Mouse (Mus musculus) splenic B cell, adult 2 months (primary cell): ENCODE measurements at regions not wholly inside any gene's neighbourhood (a gene's known extent, or its start where the extent isn't known, plus 50 kb on each side); places are given as distances from the start of the nearest gene placed in this dataset.
"Not testable (repeated sequence)": the region's sequence is repeated elsewhere in the genome, so short reads cannot be mapped to it uniquely, and the experiment has no call there.

Experiments used
- DNase-seq: peaks from one replicate; pipeline ENCODE4 v3.0.0-alpha.2; 2011; ENCODE audit warnings: low read depth, low spot score
- H3K27me3 ChIP-seq: 2 replicates; pipeline ENCODE4 v1.6.1; 2012; ENCODE audit warnings: mild to moderate bottlenecking, low read length, moderate library complexity, mixed read lengths; ENCODE audit not compliant: control insufficient read depth, poor library complexity, insufficient read depth, severe bottlenecking
- H3K36me3 ChIP-seq: 2 replicates; pipeline ENCODE4 v1.6.1; 2012; ENCODE audit warnings: mild to moderate bottlenecking, low read length, moderate library complexity, mixed read lengths; ENCODE audit not compliant: control insufficient read depth, poor library complexity, insufficient read depth, severe bottlenecking

GRCm38 (mm10) chr17:66206074-66206473, 82.8 kb downstream of the Ddx11 start:
- DNase-seq, result no peak
- no peaks in the 10 kb centered on the region for H3K36me3 ChIP-seq
- no peaks in the 10 kb centered on the region for H3K27me3 ChIP-seq

GRCm38 (mm10) chr17:66207653-66208497, 84.6 kb downstream of the Ddx11 start:
- H3K27me3 ChIP-seq, H3K36me3 ChIP-seq, DNase-seq: not testable (repeated sequence)

DNA sequence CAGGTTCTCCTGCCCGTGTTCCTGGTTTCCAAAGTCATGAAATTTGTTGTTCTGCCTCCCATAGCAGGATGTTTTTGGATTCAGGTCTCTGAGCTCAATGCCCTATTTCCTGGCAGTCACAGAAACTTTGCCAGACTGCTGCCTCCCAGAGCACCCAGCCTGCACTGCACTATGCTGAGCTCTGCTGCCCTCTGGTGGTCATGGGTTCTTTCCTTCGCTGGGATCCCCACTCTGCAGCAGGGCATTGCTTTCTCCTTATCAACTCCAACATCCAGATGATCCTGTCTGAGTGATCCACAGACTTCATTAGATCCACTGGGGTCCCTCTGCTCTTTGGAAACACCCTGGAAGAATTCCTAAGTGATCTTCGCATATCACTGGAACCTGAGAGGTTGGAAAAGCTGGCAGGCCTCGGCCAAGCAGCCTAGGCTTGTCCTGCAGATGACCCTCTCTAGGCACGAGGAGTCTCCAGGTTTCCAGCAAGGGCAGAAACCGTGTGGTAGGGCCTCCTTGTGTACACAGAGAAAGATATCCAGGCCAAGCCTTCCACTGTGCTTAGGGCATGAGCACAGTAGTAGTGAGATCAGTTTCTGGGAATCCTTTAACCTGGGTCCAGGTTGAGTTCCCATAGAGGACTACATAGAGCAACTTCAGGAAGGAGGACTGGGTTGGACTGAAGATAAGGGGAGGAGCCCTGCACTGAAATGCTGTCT, 85.6 kb downstream of the Ddx11 start:
- DNase-seq, H3K36me3 ChIP-seq, H3K27me3 ChIP-seq: not testable (repeated sequence)

DNA sequence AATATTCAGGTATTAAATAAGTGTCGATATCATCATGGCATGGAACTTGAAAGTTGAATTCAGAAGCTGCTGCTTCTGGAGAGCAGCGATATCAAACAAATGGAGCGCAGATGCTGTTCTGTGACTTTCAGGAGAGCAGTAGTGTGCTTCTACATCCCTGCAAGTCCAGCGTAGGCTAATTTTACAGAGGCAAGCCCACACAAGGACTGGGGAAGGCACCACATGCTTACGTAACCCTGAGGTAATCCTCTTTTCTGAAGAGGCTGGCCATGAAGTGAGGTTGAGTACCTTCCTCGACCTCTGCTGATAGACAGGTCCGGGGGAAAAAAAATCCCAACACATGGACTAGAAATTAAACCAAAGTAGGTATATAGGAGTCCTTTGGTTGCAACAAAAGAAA, 88.2 kb downstream of the Ddx11 start:
- no peak for DNase-seq
- Histone ChIP-seq H3K27me3 (no peaks in the 10 kb centered on the region), H3K36me3 (no peaks in the 10 kb centered on the region)

DNA sequence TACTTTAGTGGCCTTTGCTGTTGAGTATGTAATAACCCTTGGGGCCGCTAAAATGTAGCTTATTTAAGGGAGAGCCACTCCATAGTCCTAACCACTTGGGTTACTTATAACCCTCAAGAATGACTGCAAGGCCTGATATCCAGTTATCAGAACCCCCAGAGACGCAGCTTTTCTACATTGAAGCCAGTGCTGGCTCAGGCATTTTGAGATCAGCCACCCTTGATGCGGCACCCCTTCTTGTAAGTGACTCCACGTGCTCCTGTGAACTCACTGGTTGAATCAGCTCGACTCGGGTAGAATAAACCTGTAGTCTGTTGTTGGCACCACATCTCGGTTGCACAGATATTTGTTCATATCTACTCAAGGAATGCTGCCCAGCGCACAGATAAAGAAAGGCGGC, 89.3 kb downstream of the Ddx11 start:
- no peak for DNase-seq
- H3K27me3 ChIP-seq, result no peaks in the 10 kb centered on the region
- H3K36me3 ChIP-seq, result no peaks in the 10 kb centered on the region

- Histone ChIP-seq H3K27me3 (no peaks in the 10 kb centered on the region), H3K36me3 (no peaks in the 10 kb centered on the region)
- no peak for DNase-seq
These were observed 95.0 kb downstream of the Ddx11 start for GRCm38 (mm10) chr17:66218321-66218720.

- H3K27me3 ChIP-seq, result no peaks in the 10 kb centered on the region
- no peaks in the 10 kb centered on the region for H3K36me3 ChIP-seq
- no peak for DNase-seq
These were observed 96.5 kb downstream of the Ddx11 start for GRCm38 (mm10) chr17:66219669-66220435.

GRCm38 (mm10) chr17:66221256-66221655, 97.9 kb downstream of the Ddx11 start:
- DNase-seq, result peak; percentile 60

GRCm38 (mm10) chr17:66223711-66224110, 100.4 kb downstream of the Ddx11 start:
- no peak for DNase-seq

More at GRCm38 (mm10) chr17:66221256-66221655, 97.9 kb downstream of the Ddx11 start:
- no peaks in the 10 kb centered on the region for H3K27me3 ChIP-seq
- no peaks in the 10 kb centered on the region for H3K36me3 ChIP-seq

GRCm38 (mm10) chr17:66224241-66224640, 100.9 kb downstream of the Ddx11 start:
- DNase-seq, result no peak
- no peaks in the 10 kb centered on the region for H3K27me3 ChIP-seq
- H3K36me3 ChIP-seq, result no peaks in the 10 kb centered on the region

More at GRCm38 (mm10) chr17:66223711-66224110, 100.4 kb downstream of the Ddx11 start:
- Histone ChIP-seq H3K27me3 (no peaks in the 10 kb centered on the region), H3K36me3 (no peaks in the 10 kb centered on the region)

GRCm38 (mm10) chr17:66232391-66232790, 109.1 kb downstream of the Ddx11 start:
- no peaks in the 10 kb centered on the region for H3K27me3 ChIP-seq

DNA sequence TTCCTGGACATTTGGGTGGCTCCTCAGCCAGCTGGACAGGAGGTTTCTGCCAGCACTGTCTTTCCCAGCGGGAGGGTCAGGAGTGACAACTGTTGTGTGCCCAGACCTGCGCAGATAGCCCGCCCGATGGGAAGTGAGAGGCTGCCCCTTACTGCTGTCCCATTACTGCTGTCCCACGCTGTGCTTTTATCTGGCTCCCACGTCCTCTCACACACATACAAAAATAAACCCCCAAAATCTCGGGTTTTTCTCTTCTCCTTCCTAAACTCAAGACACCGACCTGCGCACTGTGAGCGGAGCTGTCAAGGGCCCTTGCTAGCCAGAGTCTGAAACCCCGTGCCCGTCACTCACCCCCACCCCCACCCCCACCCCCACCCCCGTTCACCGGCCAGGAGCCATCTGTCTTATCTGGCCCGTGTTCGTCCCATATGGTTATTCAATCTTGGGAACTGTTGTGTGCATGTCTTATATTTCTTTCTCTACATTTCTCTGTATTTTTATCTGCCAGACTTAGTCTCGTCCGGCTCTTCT, 109.6 kb downstream of the Ddx11 start:
- no peaks in the 10 kb centered on the region for H3K36me3 ChIP-seq
- no peak for DNase-seq
- H3K27me3 ChIP-seq, result no peaks in the 10 kb centered on the region

More at GRCm38 (mm10) chr17:66232391-66232790, 109.1 kb downstream of the Ddx11 start:
- DNase-seq, result no peak
- H3K36me3 ChIP-seq, result no peaks in the 10 kb centered on the region

- DNase-seq, result no peak
- no peaks in the 10 kb centered on the region for H3K36me3 ChIP-seq
- H3K27me3 ChIP-seq, result no peaks in the 10 kb centered on the region
These were observed 110.2 kb downstream of the Ddx11 start for GRCm38 (mm10) chr17:66233451-66233951.

DNA sequence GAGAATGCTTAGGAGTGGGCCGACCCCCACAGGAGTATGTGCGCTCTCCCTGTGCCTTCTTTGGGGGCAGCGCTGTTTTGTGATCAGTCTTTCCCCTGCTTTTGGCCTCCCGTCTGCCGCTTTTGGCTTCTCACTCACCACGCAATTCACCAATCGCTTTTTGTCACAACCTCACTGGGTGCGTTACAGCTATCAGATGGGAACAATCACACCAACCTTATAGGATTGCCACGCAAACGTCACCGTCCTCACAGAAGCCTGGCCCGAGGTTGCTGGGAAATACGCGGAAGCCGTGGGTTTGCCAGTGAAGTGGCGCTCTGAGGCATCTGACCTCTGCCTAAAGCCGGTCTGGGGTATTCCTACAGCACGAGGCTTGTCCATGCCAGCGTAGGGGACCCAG, 111.1 kb downstream of the Ddx11 start:
- DNase-seq, result no peak
- H3K36me3 ChIP-seq, result no peaks in the 10 kb centered on the region
- no peaks in the 10 kb centered on the region for H3K27me3 ChIP-seq
